Mouse (Mus musculus): ENCODE data around the gene Spata45. TPM values are rescaled to one million over a fixed set of nuclear protein-coding genes. Genes with fewer than 3 reads are reported as not detected.
"Not testable (repeated sequence)": the region's sequence is repeated elsewhere in the genome, so short reads cannot be mapped to it uniquely, and the experiment has no call there.

The Spata45 gene
- polyA plus RNA-seq, 1 experiment from 2014 or later = not detected

- H3K27me3 ChIP-seq = no peaks in the 10 kb centered on the region
- in situ Hi-C loops (cut with MboI; ENCODE audit: low pct_unique_long_range_greater_than_20kb) = no loop called here
- DNase-seq (ENCODE audit: low read depth, low spot score) (no peak), ATAC-seq (no peak)
- ChIA-PET POLR2A (no interaction called here), CTCF (interaction anchor here (1.0 kb wide), 1 partner anchor 13 kb away, joined by 3 read pairs; no protein-coding TSS in a partner anchor)
- no peak for TF ChIP-seq CTCF (IDR thresholded peaks at IDR 0.05)
Measured at GRCm38 (mm10) chr1:191020217-191020924, 16.1 kb upstream of the Spata45 start.

- no peak for ATAC-seq
- no peak for DNase-seq (ENCODE audit: low read depth, low spot score)
- in situ Hi-C loops (cut with MboI; ENCODE audit: low pct_unique_long_range_greater_than_20kb) = no loop called here
- CTCF ChIA-PET = interaction anchor here (1.0 kb wide), 1 partner anchor 35 kb away, joined by 3 read pairs; no protein-coding TSS in a partner anchor
- POLR2A ChIA-PET = no interaction called here
- H3K27me3 ChIP-seq = no peaks in the 10 kb centered on the region
- TF ChIP-seq CTCF (IDR thresholded peaks at IDR 0.05) = no peak
Measured at GRCm38 (mm10) chr1:191021016-191021415, 15.4 kb upstream of the Spata45 start.

GRCm38 (mm10) chr1:191023140-191023539 lies 13.3 kb upstream of the Spata45 start:
- CTCF ChIA-PET = interaction anchor here (0.8 kb wide), 1 partner anchor 15 kb away, joined by 3 read pairs; no protein-coding TSS in a partner anchor
- in situ Hi-C loops (cut with MboI; ENCODE audit: low pct_unique_long_range_greater_than_20kb) = no loop called here
- POLR2A ChIA-PET = interaction anchor here (1.2 kb wide), 1 partner anchor 42 kb away, joined by 3 read pairs; no protein-coding TSS in a partner anchor

GRCm38 (mm10) chr1:191023806-191024205 lies 12.6 kb upstream of the Spata45 start:
- in situ Hi-C loops (cut with MboI; ENCODE audit: low pct_unique_long_range_greater_than_20kb); DNase-seq (ENCODE audit: low read depth, low spot score); H3K27me3 ChIP-seq; ATAC-seq: not testable (repeated sequence)
- POLR2A ChIA-PET = interaction anchor here (1.2 kb wide), 1 partner anchor 41 kb away, joined by 3 read pairs; no protein-coding TSS in a partner anchor
- CTCF ChIA-PET = interaction anchor here (0.8 kb wide), 1 partner anchor 16 kb away, joined by 3 read pairs; no protein-coding TSS in a partner anchor

More at GRCm38 (mm10) chr1:191023140-191023539, 13.3 kb upstream of the Spata45 start:
- DNase-seq (ENCODE audit: low read depth, low spot score) (no peak), ATAC-seq (no peak)
- no peaks in the 10 kb centered on the region for H3K27me3 ChIP-seq
- TF ChIP-seq CTCF (IDR thresholded peaks at IDR 0.05) = no peak

- DNase-seq (ENCODE audit: low read depth, low spot score) (no peak), ATAC-seq (peak; percentile 2)
- in situ Hi-C loops (cut with MboI; ENCODE audit: low pct_unique_long_range_greater_than_20kb) = no loop called here
- ChIA-PET CTCF (interaction anchor here (1.2 kb wide), 1 partner anchor 30 kb away, joined by 4 read pairs; no protein-coding TSS in a partner anchor), POLR2A (interaction anchor here (0.8 to 1.1 kb wide), 2 partner anchors 37 to 59 kb away, joined by 3 read pairs; no protein-coding TSS in a partner anchor)
- no peak for TF ChIP-seq CTCF (IDR thresholded peaks at IDR 0.05)
- H3K27me3 ChIP-seq = no peaks in the 10 kb centered on the region
Measured at GRCm38 (mm10) chr1:191025016-191026012, 11.1 kb upstream of the Spata45 start.

GRCm38 (mm10) chr1:191026021-191026713 lies 10.3 kb upstream of the Spata45 start, which contains the start of gene Flvcr1:
Flvcr1 (minus strand) TSS chr1:191026158.
- no peaks in the 10 kb centered on the region for H3K27me3 ChIP-seq
- CTCF ChIA-PET = interaction anchor here (0.9 to 1.3 kb wide), 6 partner anchors 9 to 82 kb away, joined by 3 to 4 read pairs (median 4); partner anchors contain the start of gene Spata45
- DNase-seq (ENCODE audit: low read depth, low spot score) (peak; percentile 95), ATAC-seq (peak; percentile 97)
- no peak for TF ChIP-seq CTCF (IDR thresholded peaks at IDR 0.05)
- in situ Hi-C loops (cut with MboI; ENCODE audit: low pct_unique_long_range_greater_than_20kb) = no loop called here
- POLR2A ChIA-PET = interaction anchor here (0.8 to 0.9 kb wide), 2 partner anchors 15 to 59 kb away, joined by 3 read pairs; no protein-coding TSS in a partner anchor

- no peak for DNase-seq (ENCODE audit: low read depth, low spot score)
- ChIA-PET POLR2A (no interaction called here), CTCF (interaction anchor here (0.9 to 1.4 kb wide), 2 partner anchors 12 to 38 kb away, joined by 3 read pairs; no protein-coding TSS in a partner anchor)
- in situ Hi-C loops (cut with MboI; ENCODE audit: low pct_unique_long_range_greater_than_20kb) = no loop called here
- TF ChIP-seq CTCF (IDR thresholded peaks at IDR 0.05) = no peak
- no peak for ATAC-seq
- H3K27me3 ChIP-seq = no peaks in the 10 kb centered on the region
Measured at GRCm38 (mm10) chr1:191030182-191030581, 6.3 kb upstream of the Spata45 start.

GRCm38 (mm10) chr1:191030922-191031425 lies 5.5 kb upstream of the Spata45 start:
- H3K27me3 ChIP-seq; DNase-seq (ENCODE audit: low read depth, low spot score); in situ Hi-C loops (cut with MboI; ENCODE audit: low pct_unique_long_range_greater_than_20kb); POLR2A ChIA-PET: not testable (repeated sequence)
- CTCF ChIA-PET = interaction anchor here (0.9 kb wide), 1 partner anchor 38 kb away, joined by 3 read pairs; no protein-coding TSS in a partner anchor
- peak; percentile 45 for ATAC-seq

GRCm38 (mm10) chr1:191035649-191036048 lies 790 bp upstream of the Spata45 start:
- in situ Hi-C loops (cut with MboI; ENCODE audit: low pct_unique_long_range_greater_than_20kb) = no loop called here
- H3K27me3 ChIP-seq = no peaks in the 10 kb centered on the region
- no peak for DNase-seq (ENCODE audit: low read depth, low spot score)
- no peak for TF ChIP-seq CTCF (IDR thresholded peaks at IDR 0.05)
- ATAC-seq = no peak
- ChIA-PET CTCF (interaction anchor here (1.1 to 1.2 kb wide), 2 partner anchors 9 to 23 kb away, joined by 3 read pairs; partner anchors contain the start of gene Flvcr1), POLR2A (no interaction called here)
